Mouse (Mus musculus) T-helper 17 cell (primary cell): ENCODE data around the gene H2afy2.

Experiments
- in situ Hi-C, 2 experiments: fragments of 300-600 bp; cut with MboI, MseI; formaldehyde crosslinking; loops; 1 replicate in 1 of 2; 2 replicates in 1 of 2; pipeline ENCODE4 v1.15.1; 2025; ENCODE audit warnings: high pct_unique_total_duplicates in 2 of 2

H2afy2 gene

DNA sequence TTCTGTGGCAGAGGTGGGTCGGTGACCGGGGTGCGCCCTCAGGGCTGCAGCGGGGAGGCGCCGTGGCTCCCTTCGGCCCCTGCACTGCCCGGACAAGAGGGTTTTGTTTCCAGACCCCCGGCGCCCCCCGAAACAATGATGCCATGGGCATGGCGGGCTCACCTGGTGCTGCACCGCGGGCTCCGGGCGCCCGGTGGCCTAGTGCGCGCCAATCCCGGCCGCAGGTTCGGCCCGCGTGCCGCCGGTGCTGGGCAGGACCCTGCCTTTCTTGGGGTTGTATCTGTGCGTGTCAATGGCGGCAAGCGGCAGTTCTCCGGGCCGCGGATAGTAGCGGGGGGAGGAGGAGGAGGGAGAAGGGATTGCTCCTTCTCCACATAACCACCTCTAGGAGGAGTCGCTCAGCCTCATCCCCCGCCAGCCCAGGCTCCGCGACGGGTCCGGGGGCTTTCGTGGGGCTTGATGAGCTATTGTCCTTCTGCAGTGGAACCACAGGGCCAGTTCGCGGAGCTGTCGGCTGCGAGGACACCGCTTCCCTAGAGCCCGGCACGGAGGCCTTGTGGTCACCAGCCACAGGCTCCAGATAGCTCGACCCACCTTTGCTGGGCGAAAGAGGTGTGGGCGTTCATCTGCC is at the start of gene H2afy2:
H2afy2 (minus strand) TSS at position 527 of the 631 bp plus-strand sequence.
- in situ Hi-C loops = loop anchor here in 1 of 2 experiments (10.0 kb wide), 1 partner anchor 1281 kb away; the partner anchor contains the start of gene Pbld1

DNA sequence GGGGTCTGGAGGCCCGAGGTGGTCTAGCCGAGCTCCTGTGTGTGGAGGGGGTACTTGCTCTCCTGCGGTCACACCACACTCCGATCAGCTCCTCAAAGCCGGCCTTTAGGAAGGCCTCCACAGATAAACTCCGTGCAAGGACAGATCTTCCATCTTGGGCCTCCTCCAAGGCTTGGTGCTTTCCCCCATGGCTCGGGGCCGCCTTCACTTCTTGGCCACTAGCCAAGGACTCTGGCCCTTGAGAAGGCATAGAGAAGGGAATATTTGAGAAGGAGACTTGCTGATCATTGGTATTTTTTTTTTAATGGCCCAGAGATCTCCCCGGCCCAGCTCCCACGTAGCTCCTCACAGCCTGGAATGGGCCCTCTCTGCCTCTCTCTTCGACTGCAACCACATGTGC is 48.8 kb upstream of the H2afy2 start:
- in situ Hi-C loops = no loop called here

- in situ Hi-C loops = no loop called here
Observed at GRCm38 (mm10) chr10:61831741-61832140, 47.8 kb upstream of the H2afy2 start.

DNA sequence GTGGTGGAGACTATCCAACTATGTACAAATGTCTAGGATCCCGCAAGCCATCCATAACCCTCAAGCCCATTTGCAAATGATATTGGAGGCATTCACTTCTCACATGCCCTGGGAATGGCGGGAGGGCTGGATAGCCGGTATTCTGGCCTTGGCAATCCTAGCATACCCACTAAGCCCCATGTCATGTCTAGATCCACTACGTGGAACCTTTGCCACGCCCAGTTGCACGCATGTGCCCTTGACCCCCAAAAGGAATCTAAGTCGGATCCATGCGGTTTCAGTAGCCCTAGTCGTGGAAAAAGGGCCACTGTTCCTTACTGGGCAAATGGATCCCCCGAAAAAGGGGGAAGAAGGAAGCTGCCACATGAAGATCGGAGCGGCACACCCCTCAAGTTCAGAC is 47.3 kb upstream of the H2afy2 start:
- in situ Hi-C loops = no loop called here

GRCm38 (mm10) chr10:61830817-61831216 is 46.9 kb upstream of the H2afy2 start:
- in situ Hi-C loops = no loop called here

- in situ Hi-C loops = no loop called here
Observed at GRCm38 (mm10) chr10:61829046-61829445, 45.1 kb upstream of the H2afy2 start.

GRCm38 (mm10) chr10:61827950-61828936 is 44.3 kb upstream of the H2afy2 start:
- in situ Hi-C loops = no loop called here

DNA sequence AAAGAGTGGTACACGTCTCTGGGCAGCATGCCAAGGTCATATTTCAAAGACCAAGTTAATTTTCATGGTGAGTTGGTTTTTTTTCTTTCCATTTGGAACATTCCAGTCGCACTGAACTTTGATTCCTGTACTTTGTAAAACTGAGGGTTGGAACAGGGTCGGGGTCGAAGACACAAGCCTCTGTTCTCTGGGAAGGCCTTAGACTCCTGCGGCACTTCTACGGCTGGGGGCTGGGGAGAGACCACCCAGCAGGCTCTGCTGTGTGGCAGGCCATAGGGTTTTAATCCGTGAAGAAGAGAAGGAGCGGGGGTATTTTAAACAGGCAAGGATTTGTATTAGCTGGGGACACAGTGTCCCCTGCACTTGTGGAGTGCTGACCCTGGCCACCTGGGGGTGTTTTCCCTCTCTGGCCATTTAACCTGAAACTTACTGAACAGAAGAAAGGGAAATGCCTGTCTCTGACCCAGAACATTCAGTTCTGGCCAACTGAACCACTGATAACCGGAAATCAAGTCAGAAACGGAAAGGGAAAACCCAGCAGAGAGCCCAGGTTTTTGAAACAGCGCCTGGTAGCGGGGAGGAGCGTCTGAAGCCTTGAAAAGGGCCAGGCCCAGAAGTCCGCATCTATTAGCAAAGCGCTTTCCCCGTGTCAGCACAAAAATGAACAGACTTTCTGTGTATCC is 42.9 kb upstream of the H2afy2 start:
- in situ Hi-C loops = no loop called here

GRCm38 (mm10) chr10:61825979-61826752 is 42.2 kb upstream of the H2afy2 start:
- in situ Hi-C loops = no loop called here

- in situ Hi-C loops = no loop called here
Observed at GRCm38 (mm10) chr10:61825536-61825935, 41.6 kb upstream of the H2afy2 start.

- in situ Hi-C loops = no loop called here
Observed at GRCm38 (mm10) chr10:61823731-61824115, 39.8 kb upstream of the H2afy2 start.

DNA sequence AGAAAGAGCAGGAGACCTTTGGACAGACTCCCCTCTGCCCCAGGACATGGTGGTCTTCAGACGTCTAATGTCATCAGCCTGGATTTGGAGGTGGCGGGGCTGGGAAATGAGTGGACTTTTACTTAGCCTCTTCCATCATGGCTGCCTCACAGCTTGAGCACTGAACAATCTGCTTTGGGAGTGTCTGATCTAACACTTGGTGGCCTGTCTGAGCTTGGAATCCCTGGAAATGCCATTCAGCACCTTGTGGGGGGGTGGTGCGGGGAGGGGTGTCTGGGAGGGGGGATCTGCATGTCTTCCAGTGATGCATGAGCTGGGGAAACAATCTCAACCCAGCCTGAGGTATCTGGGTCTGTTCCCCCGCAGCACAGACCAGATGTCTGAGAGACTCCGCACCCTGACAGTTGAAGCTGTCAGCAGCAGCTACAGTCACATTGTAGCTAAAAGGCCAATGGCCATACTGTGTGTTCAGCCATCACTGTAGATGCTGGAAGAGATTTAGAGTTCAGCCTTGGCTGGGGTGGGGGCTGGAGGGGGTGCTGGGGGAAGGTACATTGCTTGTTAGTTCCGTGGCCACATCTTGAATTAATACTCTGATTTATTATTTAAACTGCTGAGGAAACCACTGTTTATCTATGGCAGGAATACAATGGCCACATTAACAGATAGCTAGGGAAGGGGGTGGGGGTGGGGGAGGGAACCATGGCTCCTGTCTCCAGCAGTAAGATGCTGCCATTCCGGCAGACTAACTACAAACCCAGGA is 39.2 kb upstream of the H2afy2 start:
- in situ Hi-C loops = no loop called here

- in situ Hi-C loops = no loop called here
Observed at GRCm38 (mm10) chr10:61820050-61820449, 36.1 kb upstream of the H2afy2 start.

DNA sequence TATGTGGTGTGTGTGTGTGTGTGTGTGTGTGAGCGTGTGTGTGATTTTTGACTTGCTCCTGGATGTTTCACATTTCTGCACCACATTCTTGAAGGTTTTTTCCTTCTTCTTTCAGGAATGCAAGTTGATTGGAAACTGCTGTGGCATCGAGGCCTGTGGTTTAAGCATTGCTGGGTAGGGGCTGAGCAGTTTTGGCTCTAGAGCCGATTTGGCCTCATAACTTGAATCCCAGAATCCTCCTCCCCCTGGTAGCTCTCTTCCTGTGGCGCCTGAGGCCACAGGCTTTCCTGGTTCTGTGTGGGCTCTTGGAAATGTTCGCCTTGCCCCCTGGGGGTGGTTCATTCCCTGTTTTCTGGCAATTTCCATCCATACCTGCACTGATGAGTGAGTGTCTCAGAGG is 28.0 kb upstream of the H2afy2 start:
- in situ Hi-C loops = no loop called here

DNA sequence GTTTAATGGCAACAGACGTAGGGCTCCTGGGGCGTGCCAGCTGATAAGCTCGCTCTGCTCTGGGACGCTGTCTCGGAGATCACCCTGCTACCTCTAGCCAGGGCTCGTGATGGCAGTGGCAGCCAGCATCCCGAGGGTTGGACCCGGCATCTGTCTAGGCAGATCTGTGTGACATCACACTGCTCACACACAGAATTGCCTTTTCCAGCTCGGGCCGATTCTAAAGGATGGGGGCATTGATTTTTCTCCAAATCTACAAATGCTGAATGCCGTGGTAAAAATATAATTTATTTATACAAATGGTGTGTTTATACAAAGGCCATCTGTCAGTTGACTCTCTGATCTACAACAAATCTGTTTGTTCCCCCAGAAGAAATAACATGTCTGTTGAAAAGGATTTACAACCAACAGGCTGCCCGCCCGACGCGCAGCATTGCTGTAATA is 14.2 kb upstream of the H2afy2 start:
- in situ Hi-C loops = no loop called here

DNA sequence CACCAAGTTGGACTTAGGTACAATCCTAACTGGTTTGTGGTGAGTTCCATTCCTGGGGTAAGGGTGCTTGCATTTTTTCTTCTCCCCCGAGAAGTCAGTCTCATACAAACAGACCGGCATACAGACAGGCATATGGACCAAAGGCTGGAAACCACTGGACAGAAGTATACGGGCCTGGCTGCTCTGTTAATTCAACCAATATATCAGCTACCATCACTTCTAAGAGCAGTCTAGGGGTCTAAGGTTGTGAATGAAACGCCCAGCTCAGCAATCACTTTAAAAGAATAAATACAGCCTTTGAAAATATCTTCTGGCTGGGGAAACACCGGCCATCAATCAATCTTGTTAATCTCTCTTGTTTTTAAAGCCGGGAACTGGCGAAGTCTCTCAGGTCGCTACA is 11.5 kb upstream of the H2afy2 start:
- in situ Hi-C loops = no loop called here

DNA sequence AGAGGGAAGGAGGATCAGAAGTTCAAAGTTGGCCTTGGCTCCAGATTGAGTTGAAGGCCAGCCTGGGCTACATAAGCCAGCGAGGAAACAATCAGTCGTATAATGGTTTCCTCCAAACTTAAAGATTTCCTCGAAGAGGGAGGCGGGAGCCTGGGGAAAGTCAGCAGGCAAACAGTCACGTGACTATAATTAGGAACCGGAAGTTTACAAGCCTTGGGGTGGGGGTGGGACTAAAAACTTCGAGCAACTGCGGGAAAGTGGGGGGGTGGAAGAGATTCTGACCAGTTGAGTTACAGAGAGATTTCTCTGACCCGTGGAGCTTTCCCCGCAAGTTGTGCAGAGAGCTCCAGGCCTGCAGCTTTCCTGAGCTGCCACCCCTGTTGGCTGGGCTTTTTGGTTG is 11.0 kb upstream of the H2afy2 start:
- in situ Hi-C loops = no loop called here

DNA sequence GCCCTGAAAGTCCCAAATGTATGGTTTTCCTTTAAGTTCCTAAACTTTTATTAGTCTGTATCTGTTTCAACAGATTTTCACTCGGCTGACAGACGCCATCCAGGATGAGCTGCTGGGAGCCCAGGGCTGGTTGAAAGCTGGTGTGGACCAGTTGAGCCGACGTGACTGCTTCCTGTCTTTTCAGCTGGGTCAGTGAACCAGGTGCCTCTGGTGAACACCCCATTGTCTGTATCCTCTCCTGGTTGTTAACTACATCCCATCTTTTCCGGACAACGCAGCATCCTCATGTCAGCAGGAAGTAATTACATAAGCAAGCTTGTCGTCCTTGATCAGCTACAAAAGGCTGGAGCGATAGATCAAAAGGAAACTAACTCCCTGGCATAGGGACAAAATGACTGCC is 9.1 kb upstream of the H2afy2 start:
- in situ Hi-C loops = no loop called here

GRCm38 (mm10) chr10:61788499-61788898 is 4.6 kb upstream of the H2afy2 start:
- in situ Hi-C loops = loop anchor here in 1 of 2 experiments (10.0 kb wide), 1 partner anchor 1276 kb away; the partner anchor contains the start of gene Pbld1
